Mouse (Mus musculus) myocyte (in vitro differentiated cells): ENCODE measurements around the gene Ccdc57.

Source experiments
- POLR2A ChIP-seq: IDR thresholded peaks from one replicate; pipeline ENCODE4 v1.6.1; 2011; ENCODE audit warnings: low read depth, mild to moderate bottlenecking, control low read depth, moderate library complexity; ENCODE audit not compliant: insufficient read length
- SRF ChIP-seq: IDR thresholded peaks from one replicate; pipeline ENCODE4 v1.6.1; 2011; ENCODE audit warnings: low read depth; ENCODE audit not compliant: control insufficient read depth, insufficient read length

DNA sequence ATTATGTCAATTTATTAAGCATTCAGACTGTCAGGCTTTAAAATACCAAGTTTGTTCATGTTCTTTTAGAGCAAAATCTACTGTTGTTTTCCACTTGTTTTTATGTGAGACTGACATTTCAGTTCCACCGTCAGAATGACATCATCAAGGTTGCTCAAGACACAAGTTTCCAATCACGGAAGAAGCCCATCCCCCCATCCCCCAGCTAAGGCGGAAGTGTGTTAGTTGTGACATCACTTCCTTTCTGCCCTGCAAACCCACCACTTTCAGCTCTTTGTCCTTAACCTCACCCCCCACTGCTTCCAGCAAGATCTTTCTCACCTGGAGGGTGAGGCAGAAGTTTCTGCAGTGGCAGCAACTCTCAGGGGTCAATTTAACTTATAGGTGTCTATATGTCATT, 16.2 kb downstream of the Ccdc57 start:
- TF ChIP-seq SRF: no peak
- no peak for TF ChIP-seq POLR2A
